Mouse (Mus musculus): ENCODE data around the gene Itpa.

DNA sequence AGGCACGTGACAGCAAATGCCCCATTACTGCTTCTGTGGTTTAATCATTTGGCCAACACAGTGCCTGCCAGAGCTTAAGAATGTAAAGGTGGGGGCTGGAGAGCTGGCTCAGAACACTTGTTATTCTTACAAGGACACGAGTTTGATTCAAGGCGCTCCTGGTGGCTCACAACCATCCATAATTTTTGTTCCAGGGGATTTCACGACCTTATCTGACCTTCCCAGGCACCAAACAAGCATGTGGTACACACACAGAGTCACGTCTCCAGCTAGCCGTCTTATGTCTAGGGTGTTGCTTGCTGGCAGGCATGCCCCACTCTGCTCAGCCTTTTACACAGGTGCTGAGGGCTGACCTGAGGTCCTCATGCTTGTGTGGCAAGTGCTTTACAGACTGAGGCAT, 50.5 kb downstream of the Itpa start:
- TF ChIP-seq POLR2A (IDR thresholded peaks at IDR 0.05; ENCODE audit: extremely low read depth, insufficient read depth, low read length) (no peak), CTCF (IDR thresholded peaks at IDR 0.05; ENCODE audit: extremely low read depth, insufficient read depth, low read length) (no peak)
